Mouse (Mus musculus) liver, embryonic 13.5 days (tissue): ENCODE data around the gene Ddr2. TPM values are rescaled to one million over a fixed set of nuclear protein-coding genes. Genes with fewer than 3 reads are reported as not detected.

ENCODE experiments used
- ATAC-seq: fragments of 200-750 bp; cut with Nextera tagmentation; 2 replicates; pipeline ENCODE4 v1.8.0; 2017; ENCODE audit warnings: low read depth, mild to moderate bottlenecking, moderate number of reproducible peaks, moderate library complexity
- DNase-seq: peaks from one replicate; pipeline ENCODE4 v3.0.0; 2022
- H3K27ac ChIP-seq: fragments of 300-500 bp; sonication (generic); 2 replicates; pipeline ENCODE4 v1.5.1; 2015; ENCODE audit warnings: moderate library complexity, mild to moderate bottlenecking, inconsistent platforms
- H3K27me3 ChIP-seq: fragments of 300-500 bp; sonication (generic); 2 replicates; pipeline ENCODE4 v1.6.1; 2015; ENCODE audit warnings: mild to moderate bottlenecking, inconsistent platforms
- H3K36me3 ChIP-seq: fragments of 300-500 bp; sonication (generic); 2 replicates; pipeline ENCODE4 v1.6.1; 2015; ENCODE audit warnings: mild to moderate bottlenecking, inconsistent platforms
- H3K4me1 ChIP-seq: fragments of 300-500 bp; sonication (generic); replicated peaks from 2 replicates; pipeline ENCODE4 v1.6.1; 2015; ENCODE audit warnings: inconsistent platforms
- H3K4me2 ChIP-seq: fragments of 300-500 bp; sonication (generic); 2 replicates; pipeline ENCODE4 v1.6.1; 2015; ENCODE audit warnings: inconsistent platforms, mild to moderate bottlenecking, moderate library complexity
- H3K4me3 ChIP-seq: fragments of 300-500 bp; sonication (generic); replicated peaks from 2 replicates; pipeline ENCODE4 v1.5.1; 2015; ENCODE audit warnings: mild to moderate bottlenecking, inconsistent platforms
- H3K9ac ChIP-seq: fragments of 300-500 bp; sonication (generic); 2 replicates; pipeline ENCODE4 v1.6.1; 2015; ENCODE audit warnings: mild to moderate bottlenecking, inconsistent platforms
- H3K9me3 ChIP-seq: fragments of 300-500 bp; sonication (generic); replicated peaks from 2 replicates; pipeline ENCODE4 v1.6.1; 2016; ENCODE audit warnings: inconsistent platforms
- WGBS: fragments of 180-500 bp; shearing (Covaris S2); methylation state at CpG from one replicate; pipeline ENCODE4 v1.1.7; 2015; ENCODE audit not compliant: insufficient replicate concordance; 5-methylcytosine and 5-hydroxymethylcytosine counted together
- polyA plus RNA-seq: library from polyadenylated mRNA; unstranded; fragments of >200 nt; fragmentation: Nextera tagmentation; extraction: Ambion mirVana; gene quantifications from 2 replicates; pipeline ENCODE4 v1.2.1, GENCODE M21; 2015

Ddr2 gene
- polyA plus RNA-seq, result 1.7 and 2.0 TPM in 2 replicates

DNA sequence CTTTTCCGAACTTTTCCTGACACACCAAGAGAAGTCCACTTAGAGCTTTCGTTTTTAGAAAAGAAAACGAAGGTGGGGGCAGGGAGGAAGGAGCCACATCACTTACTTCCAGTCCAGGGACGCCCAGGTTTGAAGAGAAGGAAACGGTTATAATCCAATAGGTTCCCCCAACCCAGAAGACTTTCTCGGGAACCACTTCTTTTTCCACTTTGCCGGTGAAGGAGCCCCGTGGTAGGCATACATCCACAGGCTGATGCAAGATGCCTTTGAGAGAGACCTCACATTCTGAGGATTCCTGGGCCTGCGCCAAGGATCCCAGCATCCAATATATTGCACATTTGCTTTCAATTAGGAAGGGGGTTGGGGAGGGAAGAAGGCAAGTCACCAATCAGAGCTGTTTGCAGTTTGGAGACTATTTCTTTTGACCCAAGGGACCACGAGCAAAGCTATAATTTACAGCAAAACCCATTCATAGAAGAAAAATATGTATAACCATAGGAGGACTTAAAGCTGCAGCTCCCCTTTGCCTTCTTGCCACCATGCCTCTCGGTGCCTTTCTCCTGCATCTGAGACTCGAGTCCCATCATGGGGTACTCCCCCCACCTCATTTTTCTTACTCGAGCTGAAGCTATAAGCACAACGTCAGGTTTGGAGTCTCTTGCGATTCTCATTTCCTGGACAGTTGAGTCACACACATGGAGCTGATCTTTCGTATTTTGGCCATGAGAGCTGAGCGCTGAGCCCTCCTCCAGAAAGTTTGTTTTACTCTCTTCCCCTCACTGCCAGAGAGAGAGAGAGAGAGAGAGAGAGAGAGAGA is at the start of gene Ddr2:
Ddr2 (minus strand) TSS at position 247 of the 817 bp plus-strand sequence.
- no peaks in the 10 kb centered on the region for H3K36me3 ChIP-seq
- H3K27ac ChIP-seq, result peak within 1 kb of the TSS; percentile 18; the same call in 1 of the 2 replicates
- DNase-seq (no peak), ATAC-seq (no peak)
- no peak within 1 kb of the TSS for H3K4me2 ChIP-seq
- no peak within 1 kb of the TSS for H3K4me3 ChIP-seq
- H3K27me3 ChIP-seq, result no peaks in the 10 kb centered on the region
- H3K9ac ChIP-seq, result no peak within 1 kb of the TSS
- 60% methylated on average over 17 of the region's 17 CpGs for WGBS
- H3K9me3 ChIP-seq, result no peaks in the 10 kb centered on the region
- no peaks in the 10 kb centered on the region for H3K4me1 ChIP-seq

DNA sequence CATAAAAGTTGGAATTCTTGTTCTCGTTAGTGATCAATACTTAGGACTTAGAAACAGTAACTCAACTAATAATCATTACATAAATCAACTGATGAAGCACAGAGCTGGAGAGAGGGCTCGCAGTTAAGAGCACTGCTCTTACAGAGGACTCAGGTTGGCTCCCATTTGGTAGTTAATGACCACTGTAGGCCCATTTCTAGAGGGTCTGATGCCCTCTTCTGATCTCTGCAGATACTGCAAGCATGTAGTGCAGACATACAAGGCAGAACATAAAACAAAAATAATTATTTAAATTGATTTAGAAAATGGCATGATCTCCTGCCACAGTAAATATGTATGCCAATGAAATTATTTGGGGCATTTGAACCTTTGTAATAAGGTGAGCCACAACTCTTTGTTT is 49.1 kb upstream of the Ddr2 start:
- WGBS, result 73% methylated on average over 2 of the region's 2 CpGs

DNA sequence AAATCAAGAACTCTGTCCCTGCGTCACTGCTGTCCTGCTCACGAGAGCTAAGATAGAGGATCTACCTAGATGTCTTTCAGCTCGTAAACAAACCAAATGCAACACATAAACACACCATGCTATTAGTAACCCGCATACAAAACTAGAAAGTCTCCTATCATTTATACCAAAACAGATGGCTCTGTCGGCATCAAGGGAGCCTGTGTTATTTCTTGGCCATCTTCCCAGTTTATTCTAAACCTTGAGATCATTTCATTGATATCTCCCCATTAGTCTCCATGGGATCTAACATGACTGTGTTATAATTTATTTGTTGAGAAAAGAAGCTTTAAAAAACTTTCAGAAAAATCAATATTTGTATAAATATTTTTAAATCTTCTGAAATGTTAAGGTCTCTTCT is 45.2 kb upstream of the Ddr2 start:
- no peak for ATAC-seq
- H3K36me3 ChIP-seq, result peaks cover 49% of the 10 kb centered on the region
- 86% methylated on average over 5 of the region's 5 CpGs for WGBS

More for the DNA sequence above, 49.1 kb upstream of the Ddr2 start:
- DNase-seq (no peak), ATAC-seq (no peak)
- Histone ChIP-seq H3K4me2 (no peak overlapping the region), H3K9me3 (no peaks in the 10 kb centered on the region), H3K27ac (no peak overlapping the region), H3K9ac (no peak overlapping the region), H3K36me3 (peaks cover 60% of the 10 kb centered on the region), H3K27me3 (no peaks in the 10 kb centered on the region), H3K4me1 (peaks cover 23% of the 10 kb centered on the region), H3K4me3 (no peak overlapping the region)

DNA sequence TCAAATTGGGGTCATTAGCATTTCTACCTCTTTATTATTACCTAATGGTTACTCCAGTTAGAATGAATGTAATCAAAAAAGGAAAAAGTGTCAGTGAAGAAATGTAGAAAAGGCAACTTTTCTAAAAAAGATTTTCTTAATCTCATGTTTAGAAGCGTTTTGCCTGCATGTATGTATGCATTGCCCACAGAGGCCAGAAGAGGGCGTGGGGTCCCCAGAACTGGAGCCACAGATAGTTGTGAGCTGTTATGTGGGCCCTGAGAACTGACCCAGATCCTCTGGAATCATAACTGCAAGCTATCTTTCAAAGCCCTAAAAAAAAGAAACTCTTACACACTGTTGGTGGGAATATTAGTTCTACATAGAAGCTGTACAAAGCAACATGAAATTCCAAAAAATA is 44.7 kb upstream of the Ddr2 start:
- Histone ChIP-seq H3K9ac (no peak overlapping the region), H3K27ac (no peak overlapping the region), H3K4me3 (no peak overlapping the region), H3K4me2 (no peak overlapping the region), H3K4me1 (0 out of 2 replicates have a peak, but pooled peaks cover under 1% of the 10 kb centered on the region), H3K27me3 (no peaks in the 10 kb centered on the region), H3K36me3 (peaks cover 49% of the 10 kb centered on the region), H3K9me3 (no peaks in the 10 kb centered on the region)
- ATAC-seq (no peak), DNase-seq (no peak)
- 62% methylated on average over 2 of the region's 2 CpGs for WGBS

More for the DNA sequence above, 45.2 kb upstream of the Ddr2 start:
- DNase-seq, result no peak
- Histone ChIP-seq H3K4me3 (no peak overlapping the region), H3K9ac (no peak overlapping the region), H3K9me3 (no peaks in the 10 kb centered on the region), H3K4me1 (0 out of 2 replicates have a peak, but pooled peaks cover 3% of the 10 kb centered on the region), H3K4me2 (no peak overlapping the region), H3K27ac (no peak overlapping the region), H3K27me3 (no peaks in the 10 kb centered on the region)

DNA sequence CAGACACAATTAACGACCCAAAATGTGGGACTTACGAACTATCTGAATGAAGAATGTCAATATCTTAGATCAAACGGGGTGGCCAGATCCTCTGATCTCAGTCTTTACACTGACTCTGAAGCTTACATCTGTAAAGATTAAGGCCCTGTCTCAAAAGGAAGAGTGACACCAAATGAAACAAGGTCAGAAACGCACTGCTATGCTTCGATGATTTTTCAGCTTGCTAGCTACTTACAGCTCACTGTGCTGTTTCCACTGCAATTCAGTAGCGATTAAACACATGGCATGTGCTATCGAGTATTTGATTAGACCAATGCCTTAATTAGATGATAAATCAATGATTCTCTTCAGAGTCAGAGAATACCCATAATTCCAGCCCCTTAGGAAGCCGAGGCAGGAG is 43.4 kb upstream of the Ddr2 start:
- H3K27me3 ChIP-seq, result no peaks in the 10 kb centered on the region
- 86% methylated on average over 8 of the region's 8 CpGs for WGBS
- H3K9me3 ChIP-seq, result no peaks in the 10 kb centered on the region
- no peak overlapping the region for H3K4me3 ChIP-seq
- ATAC-seq, result no peak
- H3K36me3 ChIP-seq, result peaks cover 53% of the 10 kb centered on the region
- H3K9ac ChIP-seq, result no peak overlapping the region
- peaks cover 11% of the 10 kb centered on the region for H3K4me1 ChIP-seq
- DNase-seq, result no peak
- H3K4me2 ChIP-seq, result no peak overlapping the region
- no peak overlapping the region for H3K27ac ChIP-seq

DNA sequence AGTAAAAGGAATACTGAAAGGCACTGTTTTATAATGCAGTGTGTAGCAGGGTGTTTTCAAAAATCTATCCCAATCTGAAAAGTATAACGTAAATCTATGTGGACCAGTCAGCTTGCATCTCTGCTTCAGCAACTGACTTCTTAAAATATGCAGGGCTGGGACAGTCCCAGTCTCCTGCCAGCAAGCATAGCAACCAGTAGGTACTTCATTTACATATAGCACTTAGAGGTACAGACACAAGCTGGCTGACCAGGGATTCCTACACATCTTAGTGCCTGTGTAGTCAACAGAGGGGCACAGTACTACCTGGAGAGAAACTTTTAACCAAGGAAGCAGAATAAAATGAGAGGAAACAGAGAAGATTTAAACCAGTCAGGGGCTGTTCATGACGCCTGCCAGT is 42.0 kb upstream of the Ddr2 start:
- Histone ChIP-seq H3K27me3 (no peaks in the 10 kb centered on the region), H3K9me3 (no peaks in the 10 kb centered on the region), H3K9ac (no peak overlapping the region), H3K4me1 (peaks cover 24% of the 10 kb centered on the region), H3K36me3 (peaks cover 51% of the 10 kb centered on the region), H3K4me2 (no peak overlapping the region), H3K4me3 (no peak overlapping the region), H3K27ac (no peak overlapping the region)
- 84% methylated on average over 2 of the region's 2 CpGs for WGBS
- DNase-seq (no peak), ATAC-seq (no peak)

DNA sequence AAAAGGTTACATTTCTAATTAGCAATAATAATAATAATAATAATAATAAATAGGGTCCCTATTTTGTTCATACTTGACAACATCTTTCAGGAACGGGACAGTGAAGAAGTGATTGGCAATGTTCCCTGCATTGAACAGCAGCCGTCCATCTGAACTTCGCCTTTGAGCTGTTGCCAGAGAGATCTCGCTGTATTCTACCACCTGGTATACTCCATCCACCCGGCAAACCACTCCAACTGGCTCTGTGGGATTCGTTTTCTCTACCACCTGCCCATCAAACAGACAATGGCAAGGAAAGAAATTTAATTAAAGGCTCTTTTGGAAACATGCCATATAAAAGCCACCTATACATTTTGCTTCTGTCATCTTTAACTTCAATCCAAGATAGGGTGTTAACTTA is 40.3 kb upstream of the Ddr2 start:
- ATAC-seq (no peak), DNase-seq (no peak)
- H3K4me3 ChIP-seq, result no peak overlapping the region
- H3K27me3 ChIP-seq, result no peaks in the 10 kb centered on the region
- no peaks in the 10 kb centered on the region for H3K9me3 ChIP-seq
- 82% methylated on average over 6 of the region's 6 CpGs for WGBS
- peaks cover 46% of the 10 kb centered on the region for H3K36me3 ChIP-seq
- no peak overlapping the region for H3K4me2 ChIP-seq
- peaks cover 28% of the 10 kb centered on the region for H3K4me1 ChIP-seq
- H3K9ac ChIP-seq, result no peak overlapping the region
- no peak overlapping the region for H3K27ac ChIP-seq

DNA sequence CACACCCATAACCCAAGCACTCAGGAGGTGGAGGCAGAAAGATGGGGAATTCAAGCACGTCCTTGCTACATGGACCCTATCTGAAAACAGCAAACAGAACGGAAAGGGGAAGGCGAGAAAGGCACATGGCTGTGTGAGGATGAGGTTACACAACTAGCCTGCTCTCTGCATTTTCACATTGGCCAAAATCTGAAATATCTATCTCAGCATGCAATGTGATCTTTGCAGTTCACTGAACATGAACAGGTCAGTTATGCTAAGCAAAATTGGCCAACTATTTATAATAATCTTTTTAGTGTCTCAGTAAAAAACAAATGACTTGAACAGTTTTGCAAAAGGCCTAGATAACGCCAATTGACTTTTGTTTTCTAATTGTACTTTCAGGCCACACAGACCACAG is 39.2 kb upstream of the Ddr2 start:
- ATAC-seq, result no peak
- H3K36me3 ChIP-seq, result peaks cover 43% of the 10 kb centered on the region
- 67% methylated on average over 4 of the region's 4 CpGs for WGBS

DNA sequence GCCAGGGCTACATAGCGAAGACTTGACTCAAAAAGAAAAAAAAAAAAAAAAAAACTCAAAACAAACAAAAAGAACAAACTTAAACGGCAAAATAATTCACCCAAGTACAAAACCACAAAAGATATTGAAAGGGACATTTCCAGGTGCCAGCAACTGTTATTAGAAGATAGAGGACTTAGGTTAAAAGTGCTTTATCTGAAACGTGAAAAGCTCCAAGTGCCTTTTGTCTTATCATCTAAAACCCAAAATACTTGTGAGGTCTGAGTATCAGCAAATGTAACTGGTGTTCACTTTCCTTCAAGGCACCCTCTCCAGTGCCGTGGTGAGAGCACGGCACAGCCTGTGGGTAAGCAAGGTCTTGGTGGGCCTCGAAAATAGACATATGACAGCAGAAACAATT is 38.0 kb upstream of the Ddr2 start:
- H3K36me3 ChIP-seq, result peaks cover 50% of the 10 kb centered on the region
- DNase-seq (no peak), ATAC-seq (peak; percentile 86)
- peak overlapping the region; percentile 88 for H3K27ac ChIP-seq
- no peak overlapping the region for H3K9ac ChIP-seq
- no peaks in the 10 kb centered on the region for H3K27me3 ChIP-seq
- no peaks in the 10 kb centered on the region for H3K9me3 ChIP-seq
- no peak overlapping the region for H3K4me3 ChIP-seq
- 26% methylated on average over 6 of the region's 6 CpGs for WGBS
- H3K4me1 ChIP-seq, result peaks cover 28% of the 10 kb centered on the region
- H3K4me2 ChIP-seq, result 0 out of 2 replicates have a peak overlapping the region, but pooled peaks have one; percentile 34

More for the DNA sequence above, 39.2 kb upstream of the Ddr2 start:
- Histone ChIP-seq H3K4me3 (no peak overlapping the region), H3K27me3 (no peaks in the 10 kb centered on the region), H3K4me1 (peaks cover 28% of the 10 kb centered on the region), H3K9ac (no peak overlapping the region), H3K27ac (0 out of 2 replicates have a peak overlapping the region, but pooled peaks have one; percentile 78), H3K9me3 (no peaks in the 10 kb centered on the region), H3K4me2 (no peak overlapping the region)
- DNase-seq, result no peak

DNA sequence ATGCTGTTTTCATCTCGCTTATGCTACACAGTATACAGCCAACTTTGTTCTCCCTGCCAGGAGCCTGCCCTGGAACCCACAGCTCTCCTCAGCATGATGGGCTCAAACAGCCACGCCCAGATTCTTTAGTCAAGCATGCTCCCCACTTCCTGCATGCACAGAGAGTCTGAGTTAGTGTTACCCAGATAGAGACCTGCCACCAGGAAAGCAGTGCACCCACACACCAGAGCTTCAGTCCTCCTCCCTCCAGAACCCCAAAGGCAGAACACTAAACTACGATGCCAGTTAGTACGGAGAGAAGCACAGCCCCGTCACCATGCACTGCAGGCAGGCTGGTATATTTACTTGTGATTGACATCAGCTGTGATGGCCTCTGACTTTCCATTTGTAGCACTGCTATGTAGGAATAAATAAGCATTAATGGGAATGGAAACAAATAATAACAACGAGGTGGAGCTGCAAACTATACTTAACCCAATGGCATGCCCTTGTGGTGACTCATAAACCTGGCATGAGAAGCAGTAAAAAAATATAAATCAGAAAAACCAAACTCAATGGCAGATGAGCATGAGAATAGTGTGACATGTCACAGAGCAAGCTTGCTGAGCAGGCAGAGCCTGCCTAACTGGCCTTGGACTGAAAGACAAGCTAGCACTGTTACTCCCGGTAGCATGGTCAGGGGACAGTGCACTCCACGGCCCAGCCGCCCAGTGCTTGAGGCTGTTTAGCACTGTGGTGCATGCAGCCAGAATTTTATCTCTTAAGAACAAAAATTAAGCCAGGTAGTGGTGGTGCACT is 37.3 kb upstream of the Ddr2 start:
- Histone ChIP-seq H3K27me3 (no peaks in the 10 kb centered on the region), H3K4me3 (no peak overlapping the region), H3K9me3 (no peaks in the 10 kb centered on the region), H3K27ac (peak overlapping the region; percentile 88), H3K9ac (no peak overlapping the region; the same call in 1 of the 2 replicates), H3K4me2 (peak overlapping the region; percentile 34; the same call in 1 of the 2 replicates), H3K4me1 (peaks cover 28% of the 10 kb centered on the region), H3K36me3 (peaks cover 55% of the 10 kb centered on the region)
- ATAC-seq (peak; percentile 76), DNase-seq (no peak)
- 38% methylated on average over 9 of the region's 9 CpGs for WGBS

DNA sequence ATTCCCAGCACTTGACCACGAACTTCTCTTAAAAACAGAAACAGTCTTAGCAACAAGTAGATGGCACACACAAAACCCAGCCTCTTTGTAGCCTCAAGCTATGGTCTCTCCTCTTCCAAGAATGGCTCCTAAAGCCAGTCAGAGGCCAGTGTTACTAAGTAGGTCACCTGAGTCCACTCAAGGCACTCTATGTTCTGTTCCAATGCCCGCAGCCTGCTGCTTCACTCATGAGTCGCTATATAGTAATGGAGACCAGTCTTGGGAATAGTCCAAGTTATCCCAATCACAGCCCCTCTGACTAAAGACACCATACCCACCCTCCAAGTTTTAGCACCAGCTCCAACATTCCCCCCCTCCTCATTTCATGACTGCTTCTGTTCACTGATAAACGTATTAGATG is 35.0 kb upstream of the Ddr2 start:
- WGBS, result 79% methylated on average over 4 of the region's 4 CpGs
- Histone ChIP-seq H3K4me3 (no peak overlapping the region), H3K36me3 (peaks cover 60% of the 10 kb centered on the region)

More for the DNA sequence above, 35.0 kb upstream of the Ddr2 start:
- no peaks in the 10 kb centered on the region for H3K9me3 ChIP-seq
- no peak overlapping the region for H3K27ac ChIP-seq
- H3K9ac ChIP-seq, result no peak overlapping the region
- ATAC-seq (no peak), DNase-seq (no peak)
- no peaks in the 10 kb centered on the region for H3K27me3 ChIP-seq
- H3K4me2 ChIP-seq, result no peak overlapping the region
- H3K4me1 ChIP-seq, result peaks cover 28% of the 10 kb centered on the region
